Mouse (Mus musculus) heart, postnatal 10 days (tissue): Measurements from ENCODE around the gene Ucn3. TPM values are rescaled to one million over a fixed set of nuclear protein-coding genes. Genes with fewer than 3 reads are reported as not detected.
"Not testable (repeated sequence)": the region's sequence is repeated elsewhere in the genome, so short reads cannot be mapped to it uniquely, and the experiment has no call there.

Experiments
- DNase-seq, 2 experiments: peaks; one replicate each; pipeline ENCODE4 v3.0.0; 2021
- intact Hi-C: fragments of 180-260 bp; cut with DNase I; formaldehyde crosslinking; loops from one replicate; pipeline ENCODE4 v1.15.1; 2025
- total RNA-seq, 2 experiments: library from RNA; stranded (reverse); gene quantifications; 2 replicates each; pipeline ENCODE4 v1.2.3; 2021

The Ucn3 gene
- not detected for total RNA-seq

- intact Hi-C loops, result no loop called here
Observed at GRCm38 (mm10) chr13:3945249-3945648, at the start of gene Ucn3. Gene Ucn3, minus strand, starts transcription at chr13:3945349.

GRCm38 (mm10) chr13:3992081-3992480 is 46.9 kb upstream of the Ucn3 start:
- intact Hi-C loops, result no loop called here
- no peak for DNase-seq

More at GRCm38 (mm10) chr13:3945249-3945648, at the start of gene Ucn3:
- DNase-seq, result no peak

GRCm38 (mm10) chr13:3968849-3969248 is 23.7 kb upstream of the Ucn3 start:
- no peak for DNase-seq
- intact Hi-C loops, result no loop called here

- no peak for DNase-seq
- intact Hi-C loops, result no loop called here
Observed at GRCm38 (mm10) chr13:3951198-3951914, 6.2 kb upstream of the Ucn3 start.

GRCm38 (mm10) chr13:3949477-3949876 is 4.3 kb upstream of the Ucn3 start:
- DNase-seq, result no peak
- intact Hi-C loops, result no loop called here

- intact Hi-C loops, result no loop called here
- no peak for DNase-seq
Observed at GRCm38 (mm10) chr13:3947267-3947666, 2.1 kb upstream of the Ucn3 start.

- DNase-seq, result no peak
- intact Hi-C loops, result no loop called here
Observed at GRCm38 (mm10) chr13:3944699-3945098, 450 bp downstream of the Ucn3 start.

GRCm38 (mm10) chr13:3926046-3926445 is 19.1 kb downstream of the Ucn3 start:
- no peak for DNase-seq
- intact Hi-C loops, result no loop called here

GRCm38 (mm10) chr13:3925632-3926031 is 19.5 kb downstream of the Ucn3 start:
- DNase-seq, result no peak
- intact Hi-C loops, result no loop called here

GRCm38 (mm10) chr13:3924483-3924882 is 20.7 kb downstream of the Ucn3 start:
- no peak for DNase-seq
- intact Hi-C loops, result no loop called here

GRCm38 (mm10) chr13:3917571-3918311 is 27.4 kb downstream of the Ucn3 start, which contains the start of the genes Net1 and Tubal3:
Gene Net1, minus strand, starts transcription at chr13:3918220.
Gene Tubal3, plus strand, starts transcription at chr13:3918274.
- intact Hi-C loops, result no loop called here
- DNase-seq, result peak; percentile 93 to 95

GRCm38 (mm10) chr13:3913504-3913903 is 31.6 kb downstream of the Ucn3 start:
- no peak for DNase-seq
- intact Hi-C loops, result no loop called here

- no peak for DNase-seq
- intact Hi-C loops, result no loop called here
Observed at GRCm38 (mm10) chr13:3910356-3910755, 34.8 kb downstream of the Ucn3 start.

- intact Hi-C loops, result no loop called here
- no peak for DNase-seq
Observed at GRCm38 (mm10) chr13:3908262-3908661, 36.9 kb downstream of the Ucn3 start.

- intact Hi-C loops, result no loop called here
- DNase-seq, result no peak
Observed at GRCm38 (mm10) chr13:3907151-3907696, 37.9 kb downstream of the Ucn3 start.

- no peak for DNase-seq
- intact Hi-C loops, result loop anchor here (5.0 kb wide), 2 partner anchors 103 to 492 kb away; no protein-coding TSS in a partner anchor
Observed at GRCm38 (mm10) chr13:3899301-3899700, 45.8 kb downstream of the Ucn3 start.

- not testable (repeated sequence) for DNase-seq
- intact Hi-C loops, result loop anchor here (5.0 kb wide), 2 partner anchors 104 to 491 kb away; no protein-coding TSS in a partner anchor
Observed at GRCm38 (mm10) chr13:3898202-3898601, 46.9 kb downstream of the Ucn3 start.

- intact Hi-C loops, result loop anchor here (1.0 to 5.0 kb wide), 3 partner anchors 105 to 490 kb away; no protein-coding TSS in a partner anchor
- peak; percentile 80 to 82 for DNase-seq
Observed at GRCm38 (mm10) chr13:3896913-3897312, 48.2 kb downstream of the Ucn3 start.

GRCm38 (mm10) chr13:3896032-3896431 is 49.1 kb downstream of the Ucn3 start:
- intact Hi-C loops, result loop anchor here (5.0 kb wide), 2 partner anchors 106 to 489 kb away; no protein-coding TSS in a partner anchor
- DNase-seq, result no peak

GRCm38 (mm10) chr13:3895397-3895980 is 49.7 kb downstream of the Ucn3 start:
- intact Hi-C loops, result loop anchor here (5.0 kb wide), 2 partner anchors 107 to 488 kb away; no protein-coding TSS in a partner anchor
- DNase-seq, result no peak

GRCm38 (mm10) chr13:3894549-3894948 is 50.6 kb downstream of the Ucn3 start:
- no peak for DNase-seq
- intact Hi-C loops, result no loop called here
